Mouse (Mus musculus) stomach, embryonic 16.5 days (tissue): Measurements from ENCODE around the gene Pgam2. TPM values are rescaled to one million over a fixed set of nuclear protein-coding genes. Genes with fewer than 3 reads are reported as not detected.

ENCODE experiments used
- ATAC-seq: fragments of 200-750 bp; cut with Nextera tagmentation; 2 replicates; pipeline ENCODE4 v1.8.0; 2017; ENCODE audit warnings: moderate number of reproducible peaks, moderate TSS enrichment; ENCODE audit not compliant: insufficient read depth, low FRiP score
- H3K27ac ChIP-seq: fragments of 300-500 bp; sonication (generic); 2 replicates; pipeline ENCODE4 v1.5.1; 2014; ENCODE audit warnings: low read length
- H3K27me3 ChIP-seq: fragments of 300-500 bp; sonication (generic); 2 replicates; pipeline ENCODE4 v1.6.1; 2014; ENCODE audit warnings: low read length, control low read depth, mixed read lengths; ENCODE audit not compliant: control insufficient read depth, insufficient read depth
- H3K36me3 ChIP-seq: fragments of 300-500 bp; sonication (generic); 2 replicates; pipeline ENCODE4 v1.6.1; 2014; ENCODE audit warnings: low read length; ENCODE audit not compliant: control insufficient read depth, insufficient read depth
- H3K4me1 ChIP-seq: fragments of 300-500 bp; sonication (generic); 2 replicates; pipeline ENCODE4 v1.6.1; 2014; ENCODE audit warnings: low read length, control low read depth, mixed read lengths; ENCODE audit not compliant: control insufficient read depth, insufficient read depth
- H3K4me2 ChIP-seq: fragments of 300-500 bp; sonication (generic); 2 replicates; pipeline ENCODE4 v1.6.1; 2014; ENCODE audit warnings: low read depth, low read length, mixed read lengths
- H3K4me3 ChIP-seq: fragments of 300-500 bp; sonication (generic); replicated peaks from 2 replicates; pipeline ENCODE4 v1.5.1; 2014; ENCODE audit warnings: mild to moderate bottlenecking, low read length
- H3K9ac ChIP-seq: fragments of 300-500 bp; sonication (generic); 2 replicates; pipeline ENCODE4 v1.6.1; 2014; ENCODE audit warnings: low read length
- H3K9me3 ChIP-seq: fragments of 300-500 bp; sonication (generic); replicated peaks from 2 replicates; pipeline ENCODE4 v1.6.1; 2016; ENCODE audit warnings: low read length, control low read depth; ENCODE audit not compliant: control insufficient read depth
- WGBS: fragments of 180-500 bp; shearing (Covaris S2); extraction: QIAGEN DNeasy Blood & Tissue Kit; methylation state at CpG from one replicate; pipeline ENCODE4 v1.1.7; 2014; 5-methylcytosine and 5-hydroxymethylcytosine counted together
- polyA plus RNA-seq: library from polyadenylated mRNA; unstranded; fragments of >200 nt; fragmentation: Nextera tagmentation; extraction: Ambion mirVana; gene quantifications from 2 replicates; pipeline ENCODE4 v1.2.1, GENCODE M21; 2015

Pgam2 gene
- polyA plus RNA-seq, 1 experiment from 2014 or later, result 78.0 TPM

DNA sequence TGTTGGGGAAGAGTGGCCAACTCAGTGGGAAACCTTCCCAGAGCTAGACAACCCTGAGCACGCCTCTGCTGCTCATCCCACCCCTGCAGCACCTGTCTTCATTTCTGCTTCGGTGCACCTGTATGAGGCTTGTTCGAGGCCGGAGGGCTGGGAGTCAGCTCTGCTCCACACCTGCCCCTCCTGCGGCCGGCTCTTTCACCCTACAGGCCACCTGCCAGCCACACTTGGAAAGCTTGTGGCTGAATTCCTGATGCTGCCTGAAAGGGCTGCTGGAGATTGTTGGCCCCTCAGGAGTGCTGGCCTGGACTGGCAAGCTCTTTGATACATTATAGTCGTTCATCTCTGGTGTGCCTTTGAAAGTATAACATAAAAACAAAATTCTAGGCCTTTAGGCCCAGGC lies 36.8 kb upstream of the Pgam2 start:
- H3K27ac ChIP-seq, result no peak overlapping the region
- no peak overlapping the region for H3K4me2 ChIP-seq
- 77% methylated on average over 7 of the region's 7 CpGs for WGBS
- H3K9me3 ChIP-seq, result no peaks in the 10 kb centered on the region; the same call in 1 of the 2 replicates
- H3K36me3 ChIP-seq, result no peaks in the 10 kb centered on the region
- no peaks in the 10 kb centered on the region for H3K4me1 ChIP-seq
- no peak overlapping the region for H3K9ac ChIP-seq
- no peaks in the 10 kb centered on the region for H3K27me3 ChIP-seq
- H3K4me3 ChIP-seq, result no peak overlapping the region
- no peak for ATAC-seq

DNA sequence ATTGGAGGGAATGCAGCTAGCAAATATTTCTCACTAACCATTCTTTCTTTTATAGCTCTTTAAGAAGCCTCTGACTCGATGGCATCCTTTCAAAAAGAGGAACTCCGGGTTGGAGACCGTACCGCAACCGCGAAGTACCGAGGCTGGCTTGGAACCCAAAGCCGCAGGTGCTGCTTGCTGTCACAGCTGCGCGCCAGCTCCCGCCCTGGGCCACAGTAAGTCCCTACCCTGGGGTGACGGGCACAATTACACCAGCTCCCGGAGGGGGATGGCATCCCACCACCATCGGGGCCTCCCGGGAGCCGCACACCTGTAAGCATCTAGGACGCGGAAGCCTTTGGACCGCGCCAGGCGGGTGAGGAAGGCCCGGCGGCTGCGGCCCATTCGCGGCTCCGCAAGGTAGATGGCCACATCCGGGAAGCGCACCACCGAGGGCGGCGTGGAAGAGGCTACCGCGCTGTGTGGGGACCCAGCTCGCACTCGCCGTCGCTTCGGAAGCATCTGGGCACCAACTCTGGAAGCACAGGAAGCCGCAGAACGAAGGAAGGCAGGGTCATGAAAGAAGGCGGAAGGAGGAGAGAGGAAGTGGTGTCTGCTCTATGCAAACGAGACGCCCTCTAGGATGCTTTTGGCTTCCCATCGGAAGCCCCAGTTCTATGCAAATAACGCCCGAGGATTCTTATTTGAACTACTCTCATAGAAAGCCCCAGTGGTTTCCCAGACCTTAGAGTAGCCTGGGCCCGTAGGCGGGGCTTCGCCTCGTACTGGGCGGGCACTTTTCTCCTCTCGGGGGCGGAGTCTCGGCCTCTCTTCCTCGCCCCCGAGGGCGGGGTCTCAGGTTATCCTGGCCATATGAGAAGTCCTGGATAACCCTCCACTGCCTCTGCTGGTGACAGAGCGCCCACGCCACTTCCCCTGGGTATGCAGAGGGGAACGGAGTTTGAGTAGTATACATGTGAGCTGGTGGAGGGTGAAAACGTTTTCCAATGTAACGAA lies 34.0 kb upstream of the Pgam2 start, which contains the start of gene Polm:
Gene Polm, minus strand, starts transcription at position 766 of the 996 bp plus-strand sequence.
- Histone ChIP-seq H3K9me3 (no peaks in the 10 kb centered on the region; the same call in 1 of the 2 replicates), H3K9ac (peak within 1 kb of the TSS; percentile 83), H3K27me3 (no peaks in the 10 kb centered on the region), H3K4me1 (no peaks in the 10 kb centered on the region), H3K4me3 (peak within 1 kb of the TSS; percentile 56), H3K4me2 (peak within 1 kb of the TSS; percentile 78), H3K36me3 (no peaks in the 10 kb centered on the region), H3K27ac (peak within 1 kb of the TSS; percentile 90)
- ATAC-seq, result peak; percentile 97
- WGBS, result 1% methylated on average over 63 of the region's 63 CpGs

DNA sequence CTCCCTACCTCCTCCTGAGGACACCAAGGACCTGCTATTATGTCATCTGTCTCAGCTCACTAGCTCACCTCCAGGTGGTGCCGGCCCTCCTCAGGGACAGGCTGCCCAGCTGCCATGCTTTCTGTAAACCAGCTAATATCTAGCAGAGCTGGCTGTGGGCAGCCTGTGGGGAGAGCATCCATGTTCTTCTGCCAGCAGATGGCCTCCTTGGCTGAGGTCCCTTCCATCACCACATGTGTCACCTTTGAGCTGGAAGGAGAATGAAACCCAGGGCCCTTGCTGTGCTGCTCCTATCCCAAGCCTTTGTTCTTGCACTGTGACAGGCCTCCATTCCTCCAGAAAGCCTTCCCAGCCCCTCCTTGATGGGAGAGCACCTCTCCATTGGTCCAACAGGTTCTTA lies 32.6 kb upstream of the Pgam2 start:
- no peak overlapping the region for H3K4me3 ChIP-seq
- H3K27ac ChIP-seq, result no peak overlapping the region
- no peak for ATAC-seq
- H3K9me3 ChIP-seq, result no peaks in the 10 kb centered on the region
- no peaks in the 10 kb centered on the region for H3K36me3 ChIP-seq
- H3K27me3 ChIP-seq, result no peaks in the 10 kb centered on the region
- no peaks in the 10 kb centered on the region for H3K4me1 ChIP-seq
- no peak overlapping the region for H3K9ac ChIP-seq
- no peak overlapping the region for H3K4me2 ChIP-seq
- WGBS, result 62% methylated on average over 1 of the region's 1 CpGs

DNA sequence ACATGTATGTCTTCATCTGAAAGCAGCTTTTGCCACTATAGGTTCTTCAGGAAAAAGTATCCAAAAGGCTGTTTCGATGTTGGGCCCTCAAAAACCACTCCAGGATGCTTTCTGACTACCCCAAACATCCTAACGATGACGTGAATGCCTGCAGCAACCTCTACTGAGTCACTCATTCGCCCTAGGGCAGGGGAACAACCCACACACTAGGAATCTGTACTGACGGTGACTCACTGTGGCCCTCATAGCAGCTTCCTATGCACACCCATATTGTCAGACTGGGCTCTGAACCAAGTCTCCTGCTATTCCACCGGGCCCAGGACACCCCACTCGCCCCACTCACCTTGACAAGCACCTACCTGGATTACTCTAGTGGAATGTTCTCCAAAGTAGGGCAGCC lies 31.5 kb upstream of the Pgam2 start:
- no peaks in the 10 kb centered on the region for H3K4me1 ChIP-seq
- no peak overlapping the region for H3K4me2 ChIP-seq
- H3K9ac ChIP-seq, result no peak overlapping the region
- no peak for ATAC-seq
- no peaks in the 10 kb centered on the region for H3K27me3 ChIP-seq
- H3K4me3 ChIP-seq, result no peak overlapping the region
- H3K36me3 ChIP-seq, result no peaks in the 10 kb centered on the region
- H3K27ac ChIP-seq, result no peak overlapping the region
- no peaks in the 10 kb centered on the region for H3K9me3 ChIP-seq
- 91% methylated on average over 7 of the region's 7 CpGs for WGBS

DNA sequence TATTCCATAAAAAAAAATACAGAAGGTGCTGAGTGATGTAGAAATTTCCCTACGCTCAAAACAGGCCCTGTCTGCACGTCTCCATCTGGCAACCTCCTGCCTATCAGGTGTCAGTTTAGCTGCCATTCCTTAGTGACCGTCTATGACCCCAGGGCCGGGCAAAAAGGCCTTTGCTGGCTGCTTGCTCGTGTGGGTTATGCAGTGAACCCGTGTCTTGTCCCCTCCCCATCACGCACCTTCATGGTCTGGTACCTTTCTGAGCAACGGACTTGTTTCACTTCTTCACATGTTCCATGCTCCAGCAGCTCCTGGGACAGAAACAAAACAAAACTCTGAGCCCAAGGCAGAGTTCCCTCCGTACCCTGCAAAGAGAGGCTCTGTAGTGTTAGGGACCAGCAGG lies 31.0 kb upstream of the Pgam2 start:
- ATAC-seq, result no peak
- WGBS, result 84% methylated on average over 9 of the region's 9 CpGs
- H3K27me3 ChIP-seq, result no peaks in the 10 kb centered on the region
- no peaks in the 10 kb centered on the region for H3K36me3 ChIP-seq
- H3K4me2 ChIP-seq, result no peak overlapping the region
- no peaks in the 10 kb centered on the region for H3K9me3 ChIP-seq
- H3K4me1 ChIP-seq, result no peaks in the 10 kb centered on the region
- H3K4me3 ChIP-seq, result no peak overlapping the region
- no peak overlapping the region for H3K9ac ChIP-seq
- no peak overlapping the region for H3K27ac ChIP-seq

DNA sequence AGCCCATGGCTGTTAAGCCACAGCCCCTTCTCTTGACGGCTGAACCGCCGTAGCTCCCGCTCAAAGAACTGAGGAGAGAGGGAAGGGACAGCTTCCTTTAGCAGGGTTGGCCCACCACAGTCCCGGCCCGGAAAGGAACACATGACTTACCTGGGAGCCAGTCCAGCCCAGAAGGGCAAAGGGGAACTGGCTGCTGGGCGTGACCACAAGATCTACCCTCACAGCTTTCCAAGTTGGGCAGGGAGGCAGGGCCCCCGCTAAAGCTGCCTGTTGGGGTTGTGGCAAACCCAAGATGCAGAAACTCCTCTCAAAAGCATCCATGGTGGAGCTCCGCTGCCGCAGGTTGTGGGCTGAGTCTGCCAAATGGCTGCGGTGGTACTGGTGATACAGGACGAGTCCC lies 25.8 kb upstream of the Pgam2 start:
- 0 out of 2 replicates have a peak, but pooled peaks cover 7% of the 10 kb centered on the region for H3K36me3 ChIP-seq
- no peak overlapping the region for H3K9ac ChIP-seq
- H3K27ac ChIP-seq, result no peak overlapping the region
- H3K9me3 ChIP-seq, result no peaks in the 10 kb centered on the region
- no peak for ATAC-seq
- H3K27me3 ChIP-seq, result no peaks in the 10 kb centered on the region
- 92% methylated on average over 12 of the region's 12 CpGs for WGBS
- H3K4me1 ChIP-seq, result no peaks in the 10 kb centered on the region
- H3K4me3 ChIP-seq, result no peak overlapping the region
- no peak overlapping the region for H3K4me2 ChIP-seq

DNA sequence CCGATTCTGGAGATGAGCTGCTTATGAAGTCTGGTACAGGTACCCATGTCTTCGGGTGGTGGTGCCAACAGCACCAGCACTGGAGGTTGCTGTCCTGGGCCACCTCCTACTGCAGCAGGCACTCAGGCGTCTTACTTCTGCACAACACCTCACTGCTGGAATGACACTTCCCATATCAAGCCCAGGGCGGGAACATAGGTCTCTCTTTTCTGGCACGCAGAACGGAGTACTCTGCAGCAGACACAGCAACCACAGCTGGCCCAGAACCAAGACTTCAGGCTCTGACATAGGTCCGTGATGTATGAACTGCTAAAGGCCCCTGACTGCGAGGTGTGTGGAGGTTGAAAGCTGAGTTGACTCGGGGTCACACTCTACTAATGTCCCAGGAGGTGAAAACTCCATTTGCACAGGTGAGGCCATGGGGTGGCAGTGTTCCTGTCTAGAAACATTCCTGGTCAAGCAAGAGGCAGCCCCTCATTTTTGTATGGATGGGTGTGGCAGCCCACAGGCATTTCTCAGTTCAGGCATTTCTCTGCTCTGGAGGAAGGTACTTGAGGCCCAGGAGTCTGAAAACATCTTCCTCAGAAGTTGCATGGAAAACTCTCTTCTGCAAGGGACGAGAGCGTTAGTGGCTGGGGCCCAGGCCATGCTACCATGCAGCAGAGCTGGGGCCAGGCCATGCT lies 25.1 kb upstream of the Pgam2 start:
- H3K27ac ChIP-seq, result no peak overlapping the region
- H3K27me3 ChIP-seq, result no peaks in the 10 kb centered on the region
- no peak overlapping the region for H3K4me3 ChIP-seq
- H3K9me3 ChIP-seq, result no peaks in the 10 kb centered on the region
- H3K4me2 ChIP-seq, result no peak overlapping the region
- WGBS, result 80% methylated on average over 11 of the region's 11 CpGs
- H3K4me1 ChIP-seq, result no peaks in the 10 kb centered on the region
- ATAC-seq, result no peak
- no peak overlapping the region for H3K9ac ChIP-seq
- 0 out of 2 replicates have a peak, but pooled peaks cover 7% of the 10 kb centered on the region for H3K36me3 ChIP-seq

DNA sequence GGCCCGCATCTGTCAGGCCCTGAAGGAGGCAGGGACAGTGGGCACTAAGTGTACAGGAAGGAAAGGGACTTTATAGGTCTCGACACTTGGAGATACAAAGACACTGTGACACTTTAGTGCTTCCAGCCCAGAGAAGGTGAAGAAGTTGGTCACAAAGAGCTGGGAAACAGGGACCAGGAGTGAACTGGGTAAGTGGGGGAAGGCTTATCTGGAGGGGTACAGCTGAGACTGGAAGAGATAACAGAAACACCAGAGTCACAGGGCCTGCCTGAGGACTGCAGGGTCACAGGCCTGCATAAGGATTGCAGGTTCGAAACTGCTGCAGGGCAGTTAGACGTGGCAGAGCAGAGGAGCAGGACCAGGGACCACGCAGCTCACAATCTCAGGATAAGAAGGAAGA lies 24.4 kb upstream of the Pgam2 start:
- Histone ChIP-seq H3K4me3 (no peak overlapping the region), H3K4me2 (no peak overlapping the region), H3K9ac (no peak overlapping the region), H3K36me3 (0 out of 2 replicates have a peak, but pooled peaks cover 7% of the 10 kb centered on the region), H3K9me3 (no peaks in the 10 kb centered on the region), H3K27ac (no peak overlapping the region), H3K4me1 (no peaks in the 10 kb centered on the region), H3K27me3 (no peaks in the 10 kb centered on the region)
- WGBS, result 90% methylated on average over 5 of the region's 5 CpGs
- ATAC-seq, result no peak

DNA sequence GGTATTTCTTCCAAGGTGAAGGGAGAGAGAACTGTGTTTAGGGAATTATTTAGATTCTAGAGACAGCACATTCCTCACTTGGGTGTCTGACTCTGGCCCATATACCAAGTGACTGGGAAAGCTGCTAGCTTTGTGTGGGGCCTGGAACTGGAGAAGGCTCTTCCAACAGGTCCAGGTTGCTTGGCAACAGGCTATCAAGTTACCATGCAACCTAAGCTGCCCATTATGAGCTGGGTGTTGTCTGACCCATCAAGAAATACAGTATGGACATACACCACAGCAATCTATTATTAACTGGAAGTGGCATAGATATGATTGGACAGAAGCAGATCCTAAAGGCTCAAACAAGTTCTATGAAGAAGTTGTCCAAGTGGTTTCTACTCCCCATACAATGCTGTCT lies 21.9 kb upstream of the Pgam2 start:
- Histone ChIP-seq H3K36me3 (0 out of 2 replicates have a peak, but pooled peaks cover 7% of the 10 kb centered on the region), H3K27me3 (no peaks in the 10 kb centered on the region), H3K4me2 (no peak overlapping the region), H3K9me3 (no peaks in the 10 kb centered on the region), H3K9ac (no peak overlapping the region), H3K4me1 (no peaks in the 10 kb centered on the region), H3K27ac (no peak overlapping the region), H3K4me3 (no peak overlapping the region)
- ATAC-seq, result no peak
